Mouse (Mus musculus): ENCODE measurements at regions not wholly inside any gene's neighbourhood (a gene's known extent, or its start where the extent isn't known, plus 50 kb on each side); places are given as distances from the start of the nearest gene placed in this dataset.
A peak's percentile ranks its signal among the peaks of the same experiment; 100 is the strongest.
"Not testable (repeated sequence)": the region's sequence is repeated elsewhere in the genome, so short reads cannot be mapped to it uniquely, and the experiment has no call there.

DNA sequence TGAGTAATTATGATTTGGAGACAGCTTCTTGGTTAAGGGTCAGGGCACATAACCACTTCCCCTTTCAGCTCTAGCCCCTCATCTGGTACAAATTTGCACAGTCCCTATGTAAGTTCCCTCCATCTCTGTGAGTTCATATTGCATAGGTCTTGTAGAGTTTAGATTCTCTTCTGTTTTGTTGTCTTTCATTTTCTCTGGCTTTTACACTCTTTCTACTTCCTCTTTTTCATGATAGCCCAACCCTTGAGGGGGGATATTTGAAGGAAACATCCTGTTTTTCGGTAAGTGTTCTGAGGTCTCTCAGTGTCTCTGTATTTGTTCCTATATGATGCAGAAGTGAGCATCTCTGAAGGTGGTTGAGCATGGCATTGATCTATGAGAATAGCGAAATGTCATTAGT lies 515.7 kb upstream of the Stxbp6 start:
- no peak for DNase-seq

DNA sequence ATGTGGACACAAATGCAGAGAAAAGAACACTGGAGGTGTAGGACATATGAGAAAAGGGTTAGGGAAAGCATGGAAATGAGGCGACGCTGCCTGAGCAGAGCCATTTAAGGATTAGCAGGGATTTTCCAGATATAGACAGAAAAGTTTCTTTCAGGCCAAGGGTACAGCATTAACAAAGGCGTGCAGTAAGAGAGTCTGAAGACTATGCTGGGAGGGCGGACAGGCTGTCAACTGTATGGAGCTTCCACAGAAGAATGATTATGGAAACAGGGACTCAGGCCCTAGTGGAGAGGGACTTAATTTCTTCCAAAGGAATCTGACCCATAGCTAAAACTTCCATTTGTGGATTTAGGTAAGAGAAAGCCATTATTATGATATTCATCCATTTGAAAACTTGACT lies 511.3 kb upstream of the Stxbp6 start:
- no peak for DNase-seq

GRCm38 (mm10) chr12:45563325-45564030 lies 489.0 kb upstream of the Stxbp6 start:
- DNase-seq, result no peak

- DNase-seq, result no peak
Measured at GRCm38 (mm10) chr12:45562637-45563220, 488.2 kb upstream of the Stxbp6 start.

DNA sequence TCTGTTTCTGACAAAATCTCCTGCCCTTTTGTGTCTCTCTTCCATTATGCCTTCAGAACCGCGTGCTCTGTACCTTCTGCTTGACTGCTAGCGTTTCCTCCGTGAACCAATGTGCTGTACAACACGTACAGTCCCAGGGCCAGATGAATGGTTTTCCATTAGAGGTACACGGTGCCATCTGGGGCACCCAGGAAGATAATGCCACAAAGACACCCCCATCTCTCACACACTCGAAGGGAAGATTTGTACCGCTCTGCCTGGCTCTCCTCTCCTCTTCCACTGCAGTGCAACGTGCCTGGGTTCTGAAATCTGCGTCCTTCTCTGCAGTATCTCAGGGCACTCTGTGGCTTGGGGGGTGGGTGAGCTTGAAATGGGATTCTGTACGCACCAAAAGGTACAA lies 487.4 kb upstream of the Stxbp6 start:
- peak; percentile 7 for DNase-seq

DNA sequence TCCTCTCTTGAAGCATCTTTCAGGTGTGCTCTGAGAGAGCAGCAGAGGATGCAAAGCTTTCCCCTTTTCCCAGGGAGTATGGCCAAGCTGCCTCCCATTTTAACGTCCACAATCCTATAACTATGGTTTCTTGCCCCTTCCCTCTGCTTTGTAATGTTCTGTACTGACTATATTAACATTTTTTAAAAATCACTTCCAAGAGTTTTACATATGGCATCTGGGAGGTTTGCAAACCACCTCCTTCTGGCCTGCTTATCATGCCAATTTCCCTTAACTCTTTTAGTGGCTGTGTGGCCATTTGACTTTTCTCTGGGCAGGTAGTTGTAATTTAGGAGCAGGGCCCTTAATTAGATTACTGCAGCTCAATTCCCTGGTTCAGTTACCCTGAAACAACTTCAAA lies 486.9 kb upstream of the Stxbp6 start:
- no peak for DNase-seq

GRCm38 (mm10) chr12:45549906-45550305 lies 475.4 kb upstream of the Stxbp6 start:
- not testable (repeated sequence) for DNase-seq

- DNase-seq, result no peak
Measured at GRCm38 (mm10) chr12:45519554-45519953, 445.0 kb upstream of the Stxbp6 start.

GRCm38 (mm10) chr12:45514459-45514858 lies 439.9 kb upstream of the Stxbp6 start:
- no peak for DNase-seq

DNA sequence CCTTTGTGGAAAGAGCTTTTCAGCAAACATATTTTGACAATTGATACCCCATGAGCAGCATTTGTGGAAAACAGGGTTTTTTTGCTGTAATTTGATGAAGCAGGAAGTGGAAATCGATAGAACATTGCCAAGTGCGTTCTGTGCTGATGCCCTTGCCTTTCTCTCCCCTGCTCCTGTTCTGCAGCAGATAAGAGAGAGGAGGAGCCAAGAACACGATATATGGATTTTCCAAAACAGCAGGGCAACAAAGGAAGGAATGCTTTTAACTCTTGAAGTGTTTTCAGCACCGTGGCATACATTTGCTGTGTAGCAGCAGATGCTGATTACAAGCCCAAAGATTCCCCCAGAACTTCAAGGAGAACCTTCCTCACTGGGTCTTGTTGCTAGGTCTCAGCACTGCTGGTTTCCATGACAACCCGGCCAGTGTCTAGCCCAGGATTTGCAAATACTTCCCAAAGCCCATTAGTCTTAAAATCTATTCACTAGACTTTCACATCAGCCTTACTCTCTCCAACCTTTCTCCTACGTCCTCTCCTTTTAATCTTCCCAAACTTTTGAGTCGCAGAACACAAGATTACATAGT lies 433.0 kb upstream of the Stxbp6 start:
- DNase-seq, result peak; percentile 4

- DNase-seq, result no peak
Measured at GRCm38 (mm10) chr12:45499834-45500233, 425.3 kb upstream of the Stxbp6 start.

GRCm38 (mm10) chr12:45498230-45498629 lies 423.7 kb upstream of the Stxbp6 start:
- no peak for DNase-seq

DNA sequence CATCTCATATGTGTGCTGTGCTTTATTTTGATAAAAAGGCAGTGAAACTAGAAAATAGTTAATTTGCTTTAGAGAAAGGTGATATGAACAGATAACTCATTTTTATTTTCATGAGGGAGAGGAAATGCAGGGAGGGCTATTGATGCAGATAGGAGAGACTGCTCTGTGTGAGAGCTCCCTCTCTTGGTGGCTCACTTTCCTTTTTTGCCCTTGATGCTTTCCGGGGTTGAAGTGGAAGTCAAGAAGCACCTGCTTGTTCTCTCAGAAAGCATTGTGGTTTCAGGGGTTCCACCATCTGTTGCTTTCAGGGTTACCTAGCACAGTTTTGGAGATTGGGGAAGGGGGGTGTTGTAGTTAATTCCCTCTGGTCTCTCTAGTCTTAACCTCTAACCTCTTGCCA lies 414.5 kb upstream of the Stxbp6 start:
- no peak for DNase-seq

DNA sequence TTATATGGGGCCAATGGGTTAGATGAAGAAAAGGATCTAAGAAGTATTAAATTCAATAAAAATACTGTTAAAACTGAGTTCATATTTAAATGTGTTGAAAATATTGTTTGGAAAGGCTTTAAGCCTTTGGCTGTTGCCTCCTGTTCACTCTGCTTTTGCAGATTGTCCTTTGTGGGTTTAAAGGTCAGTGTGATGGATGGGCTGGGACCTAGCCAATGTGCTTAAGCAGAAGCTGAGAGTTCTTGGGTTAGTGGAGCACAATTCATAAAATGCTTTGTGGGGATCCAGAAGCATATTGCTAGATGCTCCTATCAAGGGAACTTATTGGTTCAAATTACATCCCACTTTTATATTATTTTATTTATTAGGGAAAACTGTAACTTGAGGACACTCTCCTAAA lies 402.4 kb upstream of the Stxbp6 start:
- DNase-seq, result no peak

DNA sequence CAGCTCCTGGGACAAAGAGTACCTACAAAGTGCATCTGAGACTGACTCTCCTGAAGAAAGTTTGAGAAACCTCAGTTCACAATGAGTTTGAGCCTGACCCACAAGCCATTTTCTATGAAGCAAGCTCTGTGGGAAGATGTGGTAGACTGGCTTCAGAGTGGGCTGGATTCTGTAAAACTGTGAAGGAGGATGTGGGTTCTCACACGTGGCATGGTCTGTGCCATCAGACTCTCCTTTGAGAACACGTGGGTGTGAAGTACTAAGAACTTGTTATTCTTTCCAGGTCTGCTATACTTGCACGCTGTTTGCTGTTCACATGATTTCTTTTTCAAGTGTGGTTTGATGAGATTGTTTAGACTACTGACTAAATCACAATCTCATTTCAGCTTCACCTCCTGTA lies 393.6 kb upstream of the Stxbp6 start:
- no peak for DNase-seq

- peak; percentile 33 for DNase-seq
Measured at GRCm38 (mm10) chr12:45467058-45467457, 392.5 kb upstream of the Stxbp6 start.

- DNase-seq, result peak; percentile 34
Measured at GRCm38 (mm10) chr12:45466066-45466465, 391.6 kb upstream of the Stxbp6 start.

GRCm38 (mm10) chr12:45464952-45465351 lies 390.4 kb upstream of the Stxbp6 start:
- DNase-seq, result no peak

GRCm38 (mm10) chr12:45458746-45459145 lies 384.2 kb upstream of the Stxbp6 start:
- not testable (repeated sequence) for DNase-seq

DNA sequence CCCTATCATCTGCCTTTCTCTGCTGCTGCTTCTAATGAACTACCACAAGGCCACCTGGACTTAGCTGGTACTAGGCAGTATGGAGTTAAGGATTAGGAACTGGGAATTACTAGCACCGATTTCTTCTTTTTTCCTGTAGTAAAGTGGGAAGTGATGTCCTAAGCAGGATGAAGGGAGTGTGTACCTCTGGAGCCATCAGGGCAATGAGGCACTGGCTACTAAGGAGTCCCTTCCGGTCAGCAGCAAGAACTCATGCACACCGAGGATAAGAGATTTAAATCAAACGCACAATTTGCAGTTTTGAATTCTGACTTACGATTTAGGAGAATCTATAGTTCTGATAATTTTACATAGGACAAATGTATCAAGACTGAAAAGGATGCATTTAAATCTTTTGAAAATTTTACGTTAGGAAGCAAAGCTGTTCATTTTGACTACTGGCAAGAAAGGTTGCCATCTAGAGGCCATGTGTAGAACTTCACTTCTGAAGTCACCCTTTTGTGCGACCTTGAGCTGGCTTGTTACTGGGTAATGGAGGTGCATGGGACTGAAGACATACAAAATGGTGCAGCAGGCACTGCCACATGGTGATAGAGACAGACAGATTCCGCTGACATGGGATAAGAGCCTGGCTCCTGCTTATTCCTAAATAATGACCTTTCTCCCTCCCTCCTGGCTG lies 369.1 kb upstream of the Stxbp6 start:
- DNase-seq, result no peak

- no peak for DNase-seq
Measured at GRCm38 (mm10) chr12:45442474-45442873, 368.0 kb upstream of the Stxbp6 start.

DNA sequence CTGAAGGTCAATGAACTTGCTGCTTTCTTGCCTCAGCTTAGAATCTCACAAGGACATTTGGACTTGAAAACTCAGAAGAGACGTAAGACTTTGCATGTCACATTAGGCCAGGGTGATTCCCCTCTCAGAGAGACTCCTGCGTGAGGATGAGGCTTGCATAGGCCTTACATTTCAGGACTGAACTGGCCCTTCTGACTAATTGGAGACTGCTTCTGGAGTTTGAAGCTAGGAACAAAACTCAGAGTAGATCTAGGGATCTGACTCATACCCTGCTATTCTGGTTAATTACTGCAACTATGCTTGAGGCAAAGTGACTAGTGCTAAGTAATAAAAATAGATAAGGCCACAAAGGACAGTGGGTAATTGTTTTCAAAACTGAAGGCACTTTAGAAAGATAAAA lies 365.2 kb upstream of the Stxbp6 start:
- DNase-seq, result no peak

DNA sequence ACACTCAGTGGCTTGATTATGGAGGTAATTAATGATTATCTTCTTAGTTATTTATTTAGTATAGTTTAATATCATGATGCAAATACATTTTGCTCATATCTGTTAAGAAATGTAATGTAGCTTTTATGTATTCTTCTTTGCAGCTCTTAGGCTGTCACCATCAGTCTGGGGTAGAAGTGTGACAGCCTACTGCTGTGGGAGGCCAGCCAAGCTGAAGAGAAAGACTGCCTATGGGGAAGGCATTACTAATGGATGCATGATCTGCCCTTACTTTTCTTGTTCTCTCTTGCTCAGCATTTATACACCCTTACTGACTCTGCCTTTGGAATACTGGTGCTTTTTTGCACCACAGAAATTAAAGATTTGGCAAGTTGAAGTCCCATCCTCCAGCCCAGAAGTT lies 362.8 kb upstream of the Stxbp6 start:
- DNase-seq, result no peak

GRCm38 (mm10) chr12:45399436-45399835 lies 324.9 kb upstream of the Stxbp6 start:
- DNase-seq, result no peak

Data from right cerebral cortex, postnatal 4 days (tissue).